Mouse (Mus musculus): ENCODE measurements around the gene Kcnma1.

- TF ChIP-seq CTCF (IDR thresholded peaks at IDR 0.05; ENCODE audit: extremely low read depth, insufficient read depth, insufficient read length, insufficient replicate concordance) (no peak), POLR2A (IDR thresholded peaks at IDR 0.05; ENCODE audit: low read depth, low read length) (no peak)
These were observed 204.2 kb downstream of the Kcnma1 start for GRCm38 (mm10) chr14:23810081-23810480.
